Comparison of ENCODE assay signal across 24 mouse cellular contexts in genomic region chr17:28712305-28712704, GRCm38 (mm10). TPM values are rescaled to one million over a fixed set of nuclear protein-coding genes. Genes with fewer than 3 reads are reported as not detected.
DNase-seq lines count a peak whose midpoint lies in the region; ATAC-seq and TF ChIP-seq lines count a peak whose summit lies in the region.
"Had no signal": no experiment of that assay in that cellular context is flagged by ENCODE, and none has a peak within 500 bp of the region (broad histone marks: within the 10 kb centered on the region; RNA-seq: fewer than 3 reads in every experiment).

No protein-coding gene starts in this region.

- no peaks in the 10 kb centered on the region for H3K9me3 ChIP-seq in heart, embryonic 10.5 days
- H3K9me3 ChIP-seq in lung, postnatal 0 days (ENCODE audit: low read length): no peaks in the 10 kb centered on the region
- H3K9me3 ChIP-seq: embryonic facial prominence, embryonic 15.5 days; hindbrain, embryonic 13.5 days; kidney, embryonic 15.5 days; limb, embryonic 13.5 days; liver, embryonic 12.5 days; midbrain, embryonic 10.5 days; neural tube, embryonic 13.5 days had no signal

- 55% methylated on average over 6 of the region's 6 CpGs for WGBS in heart, embryonic 10.5 days
- WGBS in kidney, adult 2 months: 22% methylated on average over 6 of the region's 6 CpGs
- WGBS in lung, postnatal 0 days: 32% methylated on average over 6 of the region's 6 CpGs

- H3K9ac ChIP-seq in lung, postnatal 0 days (replicated peaks; ENCODE audit: low read depth): no peak overlapping the region
- H3K9ac ChIP-seq: embryonic facial prominence, embryonic 15.5 days; hindbrain, embryonic 13.5 days; kidney, embryonic 15.5 days; limb, embryonic 13.5 days; liver, embryonic 12.5 days; neural tube, embryonic 13.5 days had no signal

- TF ChIP-seq POLR2A in kidney, adult 2 months (IDR thresholded peaks at IDR 0.05; ENCODE audit: low read depth, low read length): no peak

- H3K4me1 ChIP-seq in heart, embryonic 10.5 days: peaks cover 29% of the 10 kb centered on the region
- peaks cover 39% of the 10 kb centered on the region for H3K4me1 ChIP-seq in kidney, adult 2 months (ENCODE audit: control insufficient read depth, insufficient read depth, low read length)
- peaks cover 15% of the 10 kb centered on the region; the same call in 1 of the 2 replicates for H3K4me1 ChIP-seq in lung, postnatal 0 days (ENCODE audit: insufficient read depth, low read depth, low read length)
- H3K4me1 ChIP-seq: midbrain, embryonic 10.5 days had no signal

- TF ChIP-seq EP300 in lung, postnatal 0 days (IDR thresholded peaks at IDR 0.05): peak; percentile 23; the same call in 1 of the 2 replicates

- no peak for TF ChIP-seq CTCF in kidney, adult 2 months (conservative IDR thresholded peaks at IDR 0.05; ENCODE audit: insufficient read depth, insufficient read length, low read depth, low read length)
- no peak for TF ChIP-seq CTCF in lung, postnatal 0 days (IDR thresholded peaks at IDR 0.05)

- no peak overlapping the region for H3K4me2 ChIP-seq in lung, postnatal 0 days (replicated peaks; ENCODE audit: low read depth, low read length)
- H3K4me2 ChIP-seq: embryonic facial prominence, embryonic 15.5 days; hindbrain, embryonic 13.5 days; kidney, embryonic 15.5 days; limb, embryonic 13.5 days; liver, embryonic 12.5 days; neural tube, embryonic 13.5 days had no signal

- peaks cover 38% of the 10 kb centered on the region for H3K36me3 ChIP-seq in heart, embryonic 10.5 days
- peaks cover 6% of the 10 kb centered on the region; the same call in 1 of the 2 replicates for H3K36me3 ChIP-seq in kidney, adult 2 months (ENCODE audit: control insufficient read depth, insufficient read depth, low read length)
- H3K36me3 ChIP-seq in lung, postnatal 0 days (ENCODE audit: insufficient read depth, low read length): no peaks in the 10 kb centered on the region

- DNase-seq in heart, embryonic 10.5 days (ENCODE audit: low spot score): no peak
- DNase-seq in heart, adult 8-10 months (ENCODE audit: low spot score): no peak
- peak; percentile 40 for DNase-seq in kidney, adult 2 months
- DNase-seq in kidney, adult 18-20 months: no peak
- peak; percentile 9 for DNase-seq in lung, postnatal 0 days (ENCODE audit: low spot score)
- no peak for DNase-seq in lung, postnatal 25 days (ENCODE audit: low spot score)
- DNase-seq in B cell, adult 2 months: no peak
- DNase-seq: adrenal gland, postnatal 25 days; cerebellum, adult 9-10 months; layer of hippocampus, postnatal 36 days; lung, postnatal 4 days; retina, postnatal 1 day; right cerebral cortex, postnatal 25 days; spleen, adult 18-20 months had no signal

- no peak overlapping the region for H3K4me3 ChIP-seq in heart, embryonic 10.5 days
- H3K4me3 ChIP-seq in kidney, adult 2 months (ENCODE audit: insufficient read depth, low read depth, low read length): no peak overlapping the region
- no peak overlapping the region for H3K4me3 ChIP-seq in lung, postnatal 0 days (ENCODE audit: low read depth, low read length)
- H3K4me3 ChIP-seq: embryonic facial prominence, embryonic 15.5 days; hindbrain, embryonic 13.5 days; kidney, embryonic 15.5 days; limb, embryonic 13.5 days; liver, embryonic 12.5 days; midbrain, embryonic 10.5 days; myocyte; neural tube, embryonic 13.5 days had no signal

- H3K27ac ChIP-seq in heart, embryonic 10.5 days: peak overlapping the region; percentile 44; the same call in 1 of the 2 replicates
- peak overlapping the region; percentile 72 for H3K27ac ChIP-seq in kidney, adult 2 months (ENCODE audit: insufficient read depth, low read depth, low read length)
- H3K27ac ChIP-seq in lung, postnatal 0 days (ENCODE audit: low read length): no peak overlapping the region
- H3K27ac ChIP-seq: embryonic facial prominence, embryonic 15.5 days; hindbrain, embryonic 13.5 days; limb, embryonic 13.5 days; liver, embryonic 12.5 days; midbrain, embryonic 10.5 days; neural tube, embryonic 13.5 days had no signal

- no peak for ATAC-seq in lung, postnatal 0 days
- ATAC-seq: forebrain, embryonic 14.5 days; liver, embryonic 12.5 days; midbrain, embryonic 16.5 days had no signal

- H3K27me3 ChIP-seq in heart, embryonic 10.5 days (ENCODE audit: insufficient read depth, poor library complexity, severe bottlenecking): no peaks in the 10 kb centered on the region
- H3K27me3 ChIP-seq in kidney, adult 2 months (replicated peaks; ENCODE audit: control insufficient read depth, insufficient read depth, low read length): no peaks in the 10 kb centered on the region
- H3K27me3 ChIP-seq in lung, postnatal 0 days (replicated peaks; ENCODE audit: insufficient read depth, low read length): no peaks in the 10 kb centered on the region
- H3K27me3 ChIP-seq: embryonic facial prominence, embryonic 15.5 days; hindbrain, embryonic 13.5 days; kidney, embryonic 15.5 days; limb, embryonic 13.5 days; liver, embryonic 12.5 days; neural tube, embryonic 13.5 days had no signal

RNA-seq across cellular contexts. Expression of gene AC170998.1, which starts 13.6 kb away (rescaled TPM):
- 2.6 and 3.2 TPM in 2 replicates for polyA plus RNA-seq in heart, embryonic 10.5 days (2016; fragmentation: Nextera tagmentation; extraction: Ambion mirVana)
- total RNA-seq in heart, adult 8-10 months (2022): 1 to 10 TPM in 2 of 4 experiments, under 1 TPM in 1, not detected in 1; 0.46 to 1.5 (median 1.1) TPM
- 0.63 and 0.94 TPM in 2 replicates for polyA plus RNA-seq in kidney, adult 2 months (2012; rRNA removed)
- 2.0 and 2.4 TPM in 2 replicates for polyA plus RNA-seq in lung, postnatal 0 days (2015; fragmentation: Nextera tagmentation; extraction: Ambion mirVana)
- polyA plus RNA-seq: myocyte had no signal

RNA-seq across cellular contexts. Expression of gene Mapk14, which starts 21.2 kb away (rescaled TPM):
- 34.3 and 48.9 TPM in 2 replicates for polyA plus RNA-seq in heart, embryonic 10.5 days (2016; fragmentation: Nextera tagmentation; extraction: Ambion mirVana)
- 10 to 100 TPM; 48.9 to 61.5 (median 52.0) TPM for total RNA-seq in heart, adult 8-10 months (2022)
- 92.2 and 97.3 TPM in 2 replicates for polyA plus RNA-seq in kidney, adult 2 months (2012; rRNA removed)
- polyA plus RNA-seq in lung, postnatal 0 days (2015; fragmentation: Nextera tagmentation; extraction: Ambion mirVana): 31.9 and 34.0 TPM in 2 replicates

RNA-seq across cellular contexts. Expression of gene Slc26a8, which starts 22.3 kb away (rescaled TPM):
- 0.15 and 0.34 TPM in 2 replicates for polyA plus RNA-seq in heart, embryonic 10.5 days (2016; fragmentation: Nextera tagmentation; extraction: Ambion mirVana)
- under 1 TPM in 2 of 4 experiments, not detected in 2; 0.37 to 0.65 TPM for total RNA-seq in heart, adult 8-10 months (2022)
- polyA plus RNA-seq in kidney, adult 2 months (2012; rRNA removed): 0.86 and 0.91 TPM in 2 replicates
- 0.60 and 0.68 TPM in 2 replicates for polyA plus RNA-seq in lung, postnatal 0 days (2015; fragmentation: Nextera tagmentation; extraction: Ambion mirVana)
- polyA plus RNA-seq: myocyte had no signal

RNA-seq across cellular contexts. Expression of gene Mapk13, which starts 56.8 kb away (rescaled TPM):
- polyA plus RNA-seq in heart, embryonic 10.5 days (2016; fragmentation: Nextera tagmentation; extraction: Ambion mirVana): 5.3 and 13.6 TPM in 2 replicates
- under 1 TPM in 2 of 4 experiments, not detected in 2; 0.16 to 0.83 TPM for total RNA-seq in heart, adult 8-10 months (2022)
- polyA plus RNA-seq in kidney, adult 2 months (2012; rRNA removed): 10.5 and 10.9 TPM in 2 replicates
- polyA plus RNA-seq in lung, postnatal 0 days (2015; fragmentation: Nextera tagmentation; extraction: Ambion mirVana): 46.7 and 46.9 TPM in 2 replicates

Comparison
In these comparisons a context has a peak if more than half of its experiments do, and no peak if none do; other contexts are left out.
1. DNase-seq: peak in kidney, adult 2 months (single experiment) and lung, postnatal 0 days (single experiment); none in heart, embryonic 10.5 days (single experiment), heart, adult 8-10 months (single experiment), kidney, adult 18-20 months (single experiment), lung, postnatal 25 days (single experiment) and B cell, adult 2 months (0 of 2).